Mouse (Mus musculus) heart, postnatal 0 days (tissue): ENCODE results near the gene Txndc11. TPM values are rescaled to one million over a fixed set of nuclear protein-coding genes. Genes with fewer than 3 reads are reported as not detected.

Source experiments
- ATAC-seq: fragments of 200-750 bp; cut with Nextera tagmentation; 2 replicates; pipeline ENCODE4 v1.8.0; 2017; ENCODE audit warnings: low read depth, moderate number of reproducible peaks, moderate library complexity; ENCODE audit not compliant: insufficient read depth
- DNase-seq: peaks from one replicate; pipeline ENCODE4 v3.0.0-alpha.2; 2016; ENCODE audit warnings: low spot score
- H3K27ac ChIP-seq: fragments of 300-500 bp; sonication (generic); 2 replicates; pipeline ENCODE4 v1.5.1; 2014; ENCODE audit warnings: low read depth, mild to moderate bottlenecking
- H3K27me3 ChIP-seq: fragments of 300-500 bp; sonication (generic); 2 replicates; pipeline ENCODE4 v1.6.1; 2014; ENCODE audit warnings: low read length, mixed read lengths; ENCODE audit not compliant: control insufficient read depth, insufficient read depth
- H3K36me3 ChIP-seq: fragments of 300-500 bp; sonication (generic); replicated peaks from 2 replicates; pipeline ENCODE4 v1.6.1; 2014; ENCODE audit warnings: low read length, mixed read lengths; ENCODE audit not compliant: control insufficient read depth, insufficient read depth
- H3K4me1 ChIP-seq: fragments of 300-500 bp; sonication (generic); 2 replicates; pipeline ENCODE4 v1.6.1; 2014; ENCODE audit warnings: antibody characterized with exemption; ENCODE audit not compliant: control insufficient read depth, insufficient read depth
- H3K4me2 ChIP-seq: fragments of 300-500 bp; sonication (generic); 2 replicates; pipeline ENCODE4 v1.6.1; 2014; ENCODE audit warnings: low read depth, mild to moderate bottlenecking, low read length, moderate library complexity
- H3K4me3 ChIP-seq: fragments of 300-500 bp; sonication (generic); 2 replicates; pipeline ENCODE4 v1.5.1; 2014; ENCODE audit warnings: low read depth, low read length
- H3K9ac ChIP-seq: fragments of 300-500 bp; sonication (generic); replicated peaks from 2 replicates; pipeline ENCODE4 v1.6.1; 2014; ENCODE audit warnings: low read depth, low read length, mixed read lengths
- H3K9me3 ChIP-seq: fragments of 300-500 bp; sonication (generic); replicated peaks from 2 replicates; pipeline ENCODE4 v1.6.1; 2016; ENCODE audit warnings: low read length; ENCODE audit not compliant: control insufficient read depth
- CTCF ChIP-seq: IDR thresholded peaks from 2 replicates; pipeline ENCODE4 v1.5.1; 2016; ENCODE audit warnings: antibody characterized with exemption, control low read depth, low read depth
- EP300 ChIP-seq: IDR thresholded peaks from 2 replicates; pipeline ENCODE4 v1.6.1; 2016; ENCODE audit warnings: antibody characterized with exemption, low read depth
- WGBS: fragments of 180-500 bp; shearing (Covaris S2); extraction: QIAGEN DNeasy Blood & Tissue Kit; methylation state at CpG from one replicate; pipeline ENCODE4 v1.1.7; 2014; 5-methylcytosine and 5-hydroxymethylcytosine counted together
- polyA plus RNA-seq: library from polyadenylated mRNA; unstranded; fragments of >200 nt; fragmentation: Nextera tagmentation; extraction: Ambion mirVana; gene quantifications from 2 replicates; pipeline ENCODE4 v1.2.1, GENCODE M21; 2015
- total RNA-seq: library from RNA; depleted of rRNA; stranded (reverse); fragments of >200 nt; gene quantifications from 2 replicates; pipeline ENCODE4 v1.2.3, GENCODE M21; 2014; ENCODE audit warnings: low replicate concordance

Gene Txndc11
- total and polyA plus RNA-seq, 2 experiments from 2014 or later, result 24.3 to 55.2 TPM

DNA sequence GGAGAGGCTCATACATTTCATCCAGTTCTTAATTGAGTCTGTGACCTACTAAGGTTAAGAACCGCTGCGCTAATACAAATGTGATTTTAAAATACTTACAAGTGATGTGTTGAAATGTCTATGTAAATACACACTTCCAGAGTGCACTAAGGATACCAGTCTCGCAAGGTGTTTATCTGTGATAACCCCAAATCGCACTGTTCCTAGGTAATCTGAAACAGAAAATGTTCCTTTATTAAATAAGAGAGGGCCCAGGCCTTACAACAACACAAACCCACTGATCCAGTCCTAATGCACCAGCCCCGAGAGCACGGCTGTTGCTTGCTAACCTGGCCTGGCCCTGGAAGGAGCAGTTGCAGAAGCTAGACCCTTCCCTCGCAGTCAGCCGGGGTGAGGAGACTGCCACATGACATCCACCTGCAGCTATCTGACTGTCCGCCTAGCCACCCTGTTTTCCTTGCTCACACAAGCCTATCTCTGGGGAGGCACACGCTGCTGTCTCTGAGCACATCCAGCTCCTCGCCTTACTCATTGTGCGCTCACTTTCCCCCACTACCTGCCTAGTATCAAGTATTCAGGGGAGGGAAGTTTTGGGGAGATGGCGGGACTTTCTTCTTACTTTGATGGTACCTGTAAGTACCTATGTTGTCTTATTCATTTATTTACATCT, 40.6 kb downstream of the Txndc11 start:
- no peak for ATAC-seq
- Histone ChIP-seq H3K4me3 (no peak overlapping the region), H3K36me3 (peaks cover 51% of the 10 kb centered on the region), H3K9me3 (no peaks in the 10 kb centered on the region), H3K9ac (0 out of 2 replicates have a peak overlapping the region, but pooled peaks have one; percentile 11), H3K27me3 (no peaks in the 10 kb centered on the region), H3K4me2 (no peak overlapping the region), H3K4me1 (peaks cover 26% of the 10 kb centered on the region), H3K27ac (peak overlapping the region; percentile 65; the same call in 1 of the 2 replicates)
- DNase-seq, result no peak
- TF ChIP-seq CTCF (no peak), EP300 (no peak)
- WGBS, result 82% methylated on average over 13 of the region's 13 CpGs

DNA sequence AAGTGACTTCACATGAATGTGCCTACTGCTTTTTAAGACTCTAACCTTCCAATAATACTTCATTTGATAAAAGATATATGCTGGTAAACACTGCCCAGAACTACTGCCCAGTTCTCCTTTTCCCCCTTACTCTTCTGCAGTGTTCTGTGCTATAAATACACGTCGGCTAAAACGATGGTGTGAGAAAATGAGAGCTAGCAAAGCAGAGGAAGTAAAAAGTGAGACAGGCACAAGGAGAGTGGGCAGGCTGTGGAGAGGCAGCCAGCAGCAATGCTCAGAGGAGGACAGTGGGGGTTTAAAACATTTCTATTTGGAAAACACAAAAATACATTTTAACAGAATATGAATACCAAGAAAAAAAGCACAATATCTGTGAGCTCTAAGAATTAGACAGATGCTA, 41.9 kb downstream of the Txndc11 start:
- Histone ChIP-seq H3K4me1 (peaks cover 26% of the 10 kb centered on the region), H3K4me2 (peak overlapping the region; percentile 5; the same call in 1 of the 2 replicates), H3K4me3 (no peak overlapping the region), H3K27me3 (no peaks in the 10 kb centered on the region), H3K36me3 (peaks cover 64% of the 10 kb centered on the region), H3K9ac (no peak overlapping the region), H3K27ac (peak overlapping the region; percentile 65), H3K9me3 (no peaks in the 10 kb centered on the region)
- 15% methylated on average over 3 of the region's 3 CpGs for WGBS
- peak; percentile 64; the same call in 1 of the 2 replicates for ATAC-seq
- TF ChIP-seq EP300, result no peak
- no peak for TF ChIP-seq CTCF
- peak; percentile 36 for DNase-seq

DNA sequence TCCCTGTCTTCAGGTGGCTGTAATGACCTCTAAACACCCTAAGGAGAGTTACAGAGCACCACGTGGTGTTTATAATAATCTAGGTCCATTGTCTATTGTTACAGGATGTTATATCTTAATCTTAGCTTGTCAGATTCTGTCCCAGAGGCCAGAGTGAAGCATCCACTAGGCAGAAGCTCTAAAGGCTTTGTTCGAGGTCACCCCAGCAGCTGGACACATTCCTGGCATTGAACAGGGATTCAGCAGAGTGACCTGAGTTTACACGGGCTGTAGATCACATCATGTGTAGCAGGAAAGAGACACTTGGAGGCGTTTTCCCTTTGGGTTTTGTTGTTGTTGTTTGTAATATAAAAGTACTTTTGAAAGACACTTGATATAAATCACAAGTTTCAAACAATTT, 42.4 kb downstream of the Txndc11 start:
- Histone ChIP-seq H3K27ac (peak overlapping the region; percentile 65), H3K4me1 (peaks cover 26% of the 10 kb centered on the region), H3K9me3 (no peaks in the 10 kb centered on the region), H3K9ac (no peak overlapping the region), H3K4me3 (no peak overlapping the region), H3K4me2 (no peak overlapping the region), H3K27me3 (no peaks in the 10 kb centered on the region), H3K36me3 (peaks cover 65% of the 10 kb centered on the region)
- WGBS, result 20% methylated on average over 4 of the region's 4 CpGs
- no peak for TF ChIP-seq CTCF
- no peak for TF ChIP-seq EP300
- DNase-seq (peak; percentile 32), ATAC-seq (peak; percentile 70)

DNA sequence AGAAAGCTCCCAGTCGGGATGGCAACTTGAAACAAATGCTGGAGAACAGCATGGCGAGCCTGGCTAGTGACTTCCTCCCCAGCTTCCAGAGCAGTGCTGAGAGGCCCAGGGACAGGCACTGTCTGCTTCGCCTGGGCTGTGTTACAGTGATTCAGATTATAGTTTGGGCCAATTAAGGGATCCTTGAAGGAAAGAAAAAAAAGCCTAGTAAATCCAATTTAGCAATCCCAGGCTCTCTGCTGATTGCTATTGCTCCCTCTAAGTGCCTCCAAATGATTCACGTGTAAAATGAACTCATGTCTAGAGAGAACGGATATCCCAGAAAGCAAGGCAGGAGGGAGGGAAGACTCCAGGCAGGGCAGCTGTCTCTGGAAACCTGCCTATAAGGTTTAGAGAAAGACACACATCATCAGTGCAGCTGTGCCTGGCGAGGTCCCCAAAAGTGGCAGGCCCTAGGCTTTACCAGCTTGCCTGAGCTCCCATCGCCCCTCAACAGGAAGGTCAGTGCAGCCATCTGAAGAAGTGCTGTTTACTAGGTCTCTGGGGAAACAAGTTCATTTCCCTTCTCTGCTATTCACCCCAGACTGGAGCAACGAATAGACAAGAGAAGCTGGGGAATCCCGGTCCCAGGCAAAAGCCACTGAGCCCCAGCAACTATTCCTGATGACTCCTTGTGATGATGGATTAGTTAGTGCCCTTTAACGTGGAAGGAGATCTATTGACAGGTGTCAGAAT, 43.4 kb downstream of the Txndc11 start:
- H3K9ac ChIP-seq, result 0 out of 2 replicates have a peak overlapping the region, but pooled peaks have one; percentile 4
- ATAC-seq, result no peak
- H3K4me2 ChIP-seq, result no peak overlapping the region
- H3K27me3 ChIP-seq, result no peaks in the 10 kb centered on the region
- no peak overlapping the region for H3K4me3 ChIP-seq
- H3K36me3 ChIP-seq, result peaks cover 65% of the 10 kb centered on the region
- no peak for DNase-seq
- WGBS, result 74% methylated on average over 10 of the region's 10 CpGs
- peaks cover 26% of the 10 kb centered on the region for H3K4me1 ChIP-seq
- no peak for TF ChIP-seq EP300
- TF ChIP-seq CTCF, result no peak
- H3K9me3 ChIP-seq, result no peaks in the 10 kb centered on the region
- peak overlapping the region; percentile 65; the same call in 1 of the 2 replicates for H3K27ac ChIP-seq

DNA sequence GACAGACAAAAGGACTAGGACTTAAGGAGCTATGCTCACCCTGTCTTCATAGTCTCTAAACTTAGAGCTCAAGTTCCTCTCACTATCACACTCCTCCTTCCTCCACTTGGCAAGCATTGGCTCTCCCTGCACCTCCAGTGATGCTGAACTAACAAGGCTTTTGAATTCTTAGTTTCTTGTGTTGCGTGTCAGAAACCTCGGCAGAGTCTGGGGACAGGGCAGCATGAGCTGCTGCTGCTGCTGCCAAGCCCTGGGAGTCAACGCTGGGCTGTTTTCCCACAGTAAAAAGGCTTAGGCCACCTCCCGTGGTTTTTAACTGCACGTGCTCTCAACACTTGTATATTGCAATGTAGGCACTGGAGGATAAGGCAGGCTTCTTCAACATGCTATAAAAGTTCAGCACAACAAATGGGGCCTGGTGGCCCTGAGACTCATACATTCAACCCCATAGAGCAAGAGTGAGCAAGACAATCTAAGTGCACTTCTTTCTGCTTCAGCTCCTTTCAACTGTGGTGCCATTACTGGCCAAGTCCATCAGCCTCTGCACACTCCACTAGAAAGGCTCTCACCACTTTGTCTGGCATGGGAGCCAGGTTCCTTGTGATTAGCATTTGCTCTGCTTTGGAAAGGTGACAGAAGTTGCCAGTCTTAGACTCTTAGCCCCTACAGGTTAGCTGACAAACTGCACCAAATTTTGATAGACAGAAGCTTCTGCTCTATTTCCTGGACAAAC, 47.4 kb downstream of the Txndc11 start:
- ATAC-seq (no peak), DNase-seq (no peak)
- H3K4me3 ChIP-seq, result no peak overlapping the region
- H3K9me3 ChIP-seq, result no peaks in the 10 kb centered on the region
- TF ChIP-seq EP300, result no peak
- no peak; the same call in 1 of the 2 replicates for TF ChIP-seq CTCF
- H3K4me1 ChIP-seq, result peaks cover 11% of the 10 kb centered on the region
- WGBS, result 72% methylated on average over 5 of the region's 5 CpGs
- H3K27me3 ChIP-seq, result no peaks in the 10 kb centered on the region
- H3K27ac ChIP-seq, result no peak overlapping the region
- peaks cover 87% of the 10 kb centered on the region for H3K36me3 ChIP-seq
- no peak overlapping the region for H3K4me2 ChIP-seq
- H3K9ac ChIP-seq, result no peak overlapping the region
